Mouse (Mus musculus): ENCODE results near the gene Eef1akmt3.
A peak's percentile ranks its signal among the peaks of the same experiment; 100 is the strongest.
"Not testable (repeated sequence)": the region's sequence is repeated elsewhere in the genome, so short reads cannot be mapped to it uniquely, and the experiment has no call there.

The Eef1akmt3 gene

DNA sequence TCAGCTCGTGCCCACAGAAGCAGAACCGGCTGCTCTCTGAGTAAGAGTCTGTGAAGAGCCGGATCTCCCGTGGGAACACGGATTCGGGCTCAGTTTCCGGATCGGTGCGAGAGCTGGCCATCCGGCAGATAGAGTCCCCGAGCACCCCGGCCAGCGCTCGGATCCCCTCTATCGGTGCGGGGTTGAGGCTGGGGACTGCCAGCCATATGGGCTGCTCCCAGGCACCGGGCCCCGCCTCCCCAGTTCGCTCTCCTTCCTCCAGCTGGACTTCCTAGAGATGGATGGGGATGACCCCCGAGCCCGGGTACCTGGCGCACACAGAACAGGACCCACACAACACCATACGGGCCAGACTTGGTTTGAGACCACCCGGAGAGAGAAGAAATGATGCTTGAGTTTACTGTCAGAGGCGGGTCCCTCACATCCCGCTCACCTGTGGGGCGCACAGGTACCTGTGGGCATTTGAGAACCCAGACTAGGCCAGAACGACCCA lies at the start of gene Eef1akmt3, which contains the start of gene Mettl1:
TSS of gene Eef1akmt3 (minus strand) at position 240 of the 493 bp plus-strand sequence.
TSS of gene Mettl1 (plus strand) at position 141 of the 493 bp plus-strand sequence.
- peak in 1 of 2 experiments; percentile 32 for DNase-seq (ENCODE audit: low spot score in 2 of 2)

DNA sequence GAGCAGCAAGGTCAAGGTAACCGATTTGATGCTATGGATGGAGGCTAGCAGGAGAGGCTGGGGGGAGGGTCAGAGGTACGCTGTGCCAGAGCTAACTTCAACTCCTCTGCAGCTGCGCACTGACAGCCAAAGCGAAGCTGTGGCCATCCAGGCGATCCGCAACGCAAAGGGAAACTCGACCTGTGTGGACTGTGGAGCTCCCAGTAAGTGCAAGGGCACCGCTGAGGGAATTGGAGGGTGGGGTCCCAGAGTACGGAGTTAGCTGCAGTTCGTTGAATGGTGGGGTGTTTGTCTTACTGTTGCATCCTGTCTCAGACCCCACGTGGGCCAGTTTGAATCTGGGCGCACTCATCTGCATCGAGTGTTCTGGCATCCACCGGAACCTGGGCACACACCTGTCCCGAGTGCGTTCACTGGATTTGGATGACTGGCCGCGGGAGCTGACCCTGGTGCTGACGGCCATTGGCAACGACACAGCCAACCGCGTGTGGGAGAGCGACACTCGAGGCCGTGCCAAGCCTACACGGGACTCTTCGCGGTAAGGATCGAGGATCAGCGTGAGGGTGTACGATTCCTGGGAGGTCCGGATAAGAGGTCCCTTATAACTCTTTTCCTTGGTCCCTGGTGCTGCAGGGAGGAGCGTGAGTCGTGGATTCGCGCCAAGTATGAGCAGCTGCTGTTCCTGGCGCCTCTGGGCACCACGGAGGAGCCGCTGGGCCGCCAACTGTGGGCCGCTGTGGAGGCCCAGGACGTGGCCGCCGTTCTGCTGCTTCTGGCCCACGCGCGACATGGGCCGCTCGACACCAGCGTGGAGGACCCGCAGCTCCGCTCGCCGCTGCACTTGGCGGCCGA lies 49.5 kb upstream of the Eef1akmt3 start:
- no peak for DNase-seq (ENCODE audit: low spot score in 2 of 2)

DNA sequence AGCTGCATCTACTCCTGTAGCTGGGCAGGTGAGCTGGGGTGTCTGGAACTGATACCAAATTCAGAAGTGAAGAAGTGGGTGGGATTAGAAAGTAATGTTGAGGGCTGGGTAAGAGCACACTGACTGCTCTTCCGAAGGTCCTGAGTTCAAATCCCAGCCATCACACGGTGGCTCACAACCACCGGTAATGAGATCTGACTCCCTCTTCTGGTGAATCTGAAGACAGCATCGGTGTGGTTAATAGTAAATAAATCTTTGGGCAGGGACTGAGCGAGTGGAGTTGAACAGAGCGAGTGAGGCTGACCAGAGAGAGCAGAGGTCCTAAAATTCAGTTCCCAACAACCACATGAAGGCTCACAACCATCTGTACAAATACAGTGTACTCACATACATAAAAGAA lies 44.3 kb upstream of the Eef1akmt3 start:
- no peak for DNase-seq (ENCODE audit: low spot score in 2 of 2)

DNA sequence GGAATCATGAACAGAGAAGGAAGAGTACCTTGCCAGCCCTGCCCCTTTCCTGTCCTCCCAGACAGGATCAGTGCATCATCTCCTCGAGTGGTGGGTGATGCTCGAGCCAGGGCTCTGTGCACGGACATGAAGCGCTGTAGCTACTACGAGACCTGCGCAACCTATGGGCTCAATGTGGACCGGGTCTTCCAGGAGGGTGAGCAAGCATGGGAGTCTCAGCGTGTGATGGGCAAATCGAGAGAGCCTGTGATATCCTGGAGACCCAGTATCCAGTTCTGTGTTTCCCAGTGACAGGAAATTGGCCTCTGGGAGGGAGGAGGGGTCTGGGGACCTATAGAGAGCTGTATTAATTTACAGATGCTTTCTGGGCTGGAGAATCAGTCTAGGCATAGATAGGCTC lies 43.7 kb upstream of the Eef1akmt3 start:
- no peak for DNase-seq (ENCODE audit: low spot score in 2 of 2)

DNA sequence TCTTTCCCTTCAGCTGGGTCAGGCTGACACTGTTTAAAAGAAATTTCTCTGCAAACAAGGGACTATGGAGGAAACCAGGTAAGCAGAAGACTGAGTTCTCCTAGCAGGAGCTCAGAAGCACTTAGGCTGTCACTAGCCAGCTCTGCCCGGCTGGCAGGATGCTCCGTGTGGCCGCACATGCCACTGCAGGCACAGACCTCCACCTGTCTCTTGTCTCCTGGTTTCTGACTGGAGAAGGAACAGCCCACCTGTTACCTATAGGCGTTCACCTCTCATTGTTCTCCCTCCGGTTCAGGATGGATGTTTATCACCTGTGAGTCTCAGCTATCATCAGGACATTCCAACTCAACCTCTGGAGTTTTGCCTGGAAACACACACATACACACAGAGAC lies 42.6 kb upstream of the Eef1akmt3 start:
- DNase-seq (ENCODE audit: low spot score in 2 of 2): no peak

DNA sequence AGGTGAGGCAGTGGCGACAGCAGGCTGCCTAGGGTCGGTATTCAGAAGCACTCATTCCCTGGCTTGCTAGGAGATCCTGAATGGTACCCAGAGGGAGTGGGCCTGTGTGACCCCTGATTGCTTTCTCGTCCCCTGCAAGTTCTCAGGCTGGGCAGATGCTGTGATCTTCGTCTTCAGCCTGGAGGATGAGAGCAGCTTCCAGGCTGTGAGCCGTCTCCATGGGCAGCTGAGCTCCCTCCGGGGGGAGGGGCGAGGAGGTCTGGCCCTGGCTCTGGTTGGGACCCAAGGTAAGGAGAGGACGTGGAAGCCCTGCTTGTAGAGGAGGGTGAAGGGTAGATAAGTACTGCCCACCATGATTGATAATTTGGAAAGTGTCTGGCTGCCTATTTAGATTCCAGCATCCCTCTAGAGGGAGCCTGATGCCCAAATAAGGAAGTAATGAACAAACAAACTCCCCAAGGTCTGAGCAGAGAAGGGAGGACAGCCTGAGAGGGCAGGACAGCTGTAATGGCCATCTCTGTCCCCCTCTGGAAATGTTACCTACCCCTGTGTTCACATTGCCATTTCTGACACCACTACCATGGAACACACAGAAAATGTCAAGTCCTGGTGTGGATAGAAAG lies 42.1 kb upstream of the Eef1akmt3 start:
- no peak for DNase-seq (ENCODE audit: low spot score in 2 of 2)

DNA sequence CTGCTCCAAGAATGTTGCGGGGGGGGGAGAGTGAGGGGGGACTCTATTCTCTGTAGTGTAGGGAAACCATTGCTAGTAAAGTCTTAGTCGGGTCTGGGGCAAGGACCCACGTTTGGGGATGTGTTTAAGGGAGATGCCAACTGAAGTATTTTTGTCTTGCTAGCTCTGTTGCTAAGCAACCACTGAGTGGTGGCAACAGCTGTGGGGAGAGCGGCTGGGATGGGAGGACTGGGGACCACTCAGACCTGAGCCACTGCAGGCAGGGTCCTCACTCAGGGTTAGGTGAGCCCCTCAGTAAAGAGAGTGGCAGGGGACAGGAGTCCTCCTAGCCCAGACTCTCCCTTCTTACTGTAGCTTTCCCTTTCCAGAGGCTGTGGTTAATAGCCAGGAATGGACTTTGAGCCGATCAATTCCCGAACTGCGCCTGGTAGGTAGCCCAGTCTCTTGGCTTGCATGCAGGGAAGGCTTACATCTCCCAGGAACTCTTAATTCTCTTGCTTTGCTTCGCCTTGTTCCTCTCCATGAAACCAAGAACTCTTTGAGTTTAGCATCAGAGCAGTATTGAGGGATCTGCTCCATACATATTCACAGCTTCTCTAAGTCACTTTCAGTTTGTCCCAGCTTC lies 40.8 kb upstream of the Eef1akmt3 start:
- no peak for DNase-seq (ENCODE audit: low spot score in 2 of 2)

DNA sequence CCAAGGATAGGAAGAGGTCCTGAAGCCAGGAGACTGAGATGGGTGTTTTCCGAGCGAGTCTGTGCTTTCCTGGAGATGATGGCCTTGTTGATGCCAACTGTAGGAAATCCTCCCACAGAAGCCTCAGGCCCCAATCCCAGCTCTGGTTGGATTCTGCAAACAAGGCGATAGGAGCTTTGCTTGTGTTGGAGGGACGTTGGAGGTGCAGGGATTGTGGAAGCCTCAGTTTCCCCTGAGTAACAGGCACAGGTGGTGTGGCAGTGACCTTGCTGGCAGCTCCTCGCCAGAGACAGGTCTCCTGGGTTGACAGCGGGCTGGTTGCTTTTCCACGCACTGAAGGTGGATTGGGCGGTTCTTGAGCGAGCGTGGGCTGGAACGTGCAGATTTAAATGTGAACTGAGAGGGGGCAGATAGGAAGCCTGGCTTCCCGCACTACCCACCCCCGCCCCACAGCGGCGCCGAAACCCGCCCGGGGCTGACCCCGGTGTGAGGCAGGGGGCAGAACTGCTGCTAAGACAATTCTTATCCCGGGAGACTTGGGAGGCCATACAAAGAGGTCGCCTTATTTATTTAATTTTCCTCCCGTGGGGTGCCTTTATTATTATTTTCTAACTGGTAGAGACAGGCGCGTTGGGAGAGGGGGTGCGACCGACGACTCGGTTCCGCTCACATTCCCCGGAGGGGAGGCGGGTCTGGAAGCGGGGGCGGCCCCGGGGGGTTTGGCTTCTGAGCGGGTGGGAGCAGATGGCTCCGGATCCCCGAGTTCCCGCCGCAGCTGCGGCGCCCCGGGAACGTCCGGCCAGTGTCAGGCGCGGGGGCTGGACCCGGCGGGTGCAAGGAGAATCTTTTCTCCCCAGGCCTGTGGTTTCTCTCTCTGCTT lies 39.8 kb upstream of the Eef1akmt3 start:
- DNase-seq (ENCODE audit: low spot score in 2 of 2): no peak

DNA sequence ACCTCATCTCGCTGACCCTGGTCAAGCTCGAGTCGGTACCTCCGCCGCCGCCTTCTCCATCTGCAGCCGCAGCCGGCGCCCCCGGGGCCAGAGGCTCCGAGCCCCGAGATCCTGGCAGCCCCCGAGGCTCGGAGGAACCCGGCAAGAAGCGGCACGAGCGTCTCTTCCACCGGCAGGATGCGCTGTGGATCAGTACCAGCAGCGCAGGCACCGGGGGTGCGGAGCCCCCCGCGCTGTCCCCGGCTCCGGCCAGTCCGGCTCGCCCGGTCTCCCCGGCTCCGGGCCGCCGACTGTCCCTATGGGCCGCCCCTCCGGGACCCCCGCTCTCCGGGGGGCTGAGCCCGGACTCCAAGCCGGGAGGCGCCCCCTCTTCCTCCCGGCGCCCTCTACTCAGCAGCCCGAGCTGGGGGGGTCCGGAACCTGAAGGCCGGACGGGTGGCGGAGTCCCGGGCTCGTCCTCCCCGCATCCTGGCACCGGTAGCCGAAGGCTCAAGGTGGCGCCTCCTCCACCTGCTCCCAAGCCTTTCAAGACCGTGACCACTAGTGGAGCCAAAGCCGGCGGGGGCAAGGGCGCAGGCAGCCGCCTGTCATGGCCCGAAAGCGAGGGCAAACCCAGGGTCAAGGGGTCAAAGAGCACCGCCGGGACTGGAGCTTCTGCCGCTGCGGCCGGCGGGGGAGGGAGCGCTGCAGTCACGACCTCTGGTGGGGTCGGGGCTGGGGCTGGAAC lies 38.5 kb upstream of the Eef1akmt3 start:
- DNase-seq (ENCODE audit: low spot score in 2 of 2): no peak

DNA sequence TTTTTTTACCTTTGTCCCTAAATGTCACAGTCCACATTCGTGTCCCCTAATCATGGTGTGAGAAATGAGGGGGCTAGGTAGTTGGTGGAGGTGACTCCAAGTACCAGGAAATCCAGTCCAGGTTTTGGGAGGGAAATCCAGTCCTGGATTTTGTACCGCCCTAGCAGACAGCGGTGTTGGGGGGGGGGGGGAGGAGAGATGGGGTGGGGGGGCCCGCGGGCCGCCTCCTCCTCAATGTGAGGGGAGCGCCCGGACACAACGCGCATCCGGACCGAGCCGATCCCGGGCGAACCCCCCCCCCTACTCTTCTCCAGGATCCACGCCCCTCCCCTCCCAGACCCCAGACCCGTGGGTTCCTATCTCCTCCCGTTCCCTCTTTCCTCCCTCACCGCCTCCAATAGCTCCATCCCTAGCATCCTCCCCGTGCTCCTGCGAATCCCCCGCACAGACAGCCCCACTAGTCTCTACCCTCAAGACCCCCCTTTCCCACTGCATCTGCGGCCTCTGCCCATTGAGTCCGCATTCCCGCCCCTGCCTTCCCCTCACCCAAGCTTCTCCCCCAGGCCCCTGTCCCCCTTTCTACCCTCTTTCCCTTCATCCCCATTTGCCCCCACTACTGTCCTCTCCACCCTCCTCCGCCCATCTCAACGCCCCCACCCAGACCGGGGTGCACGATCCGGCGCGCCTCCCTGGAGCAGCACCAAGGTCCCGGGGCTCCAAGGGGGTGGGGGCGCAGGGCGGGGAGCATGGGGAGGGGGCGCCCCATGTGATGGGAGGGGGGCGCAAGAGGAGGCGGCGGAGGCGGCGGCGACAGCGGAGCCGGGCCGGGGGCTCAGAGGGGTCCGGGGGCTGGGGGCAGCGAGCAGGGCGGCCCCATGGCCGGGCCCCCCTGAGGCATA lies 37.6 kb upstream of the Eef1akmt3 start:
- no peak for DNase-seq (ENCODE audit: low spot score in 2 of 2)

DNA sequence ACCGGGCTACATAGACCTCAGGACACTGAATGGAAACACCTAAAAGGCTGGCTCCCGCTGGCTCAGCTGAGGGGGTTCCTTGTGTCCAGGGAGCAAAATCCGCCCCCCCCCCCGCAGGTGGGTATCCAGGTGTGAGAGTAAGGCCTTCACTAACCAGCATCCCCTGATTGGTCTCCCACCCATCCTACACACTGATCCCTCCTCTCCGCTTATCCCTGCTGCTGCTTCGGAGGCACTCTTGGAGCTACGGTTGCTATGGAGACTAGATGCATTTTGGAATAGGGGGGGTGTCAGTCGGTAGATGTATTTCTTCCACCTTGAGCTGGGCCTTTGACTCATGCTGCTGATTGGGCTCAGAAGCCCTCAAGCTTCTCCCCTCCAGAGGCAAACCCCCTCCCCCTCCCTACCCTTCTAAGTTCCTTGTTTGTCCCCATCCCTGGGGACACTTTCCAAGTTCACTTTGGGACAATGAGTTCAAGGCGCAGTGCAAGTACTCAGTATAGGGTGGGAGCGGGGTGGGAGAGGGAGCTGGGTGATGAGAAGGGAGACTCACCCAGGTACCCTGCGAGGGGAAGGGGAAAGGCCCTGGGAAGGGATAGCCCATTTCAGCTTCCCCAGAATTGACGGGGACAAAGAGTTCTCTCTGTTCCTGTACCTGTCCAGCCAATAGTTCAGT lies 36.8 kb upstream of the Eef1akmt3 start:
- DNase-seq (ENCODE audit: low spot score in 2 of 2): no peak

DNA sequence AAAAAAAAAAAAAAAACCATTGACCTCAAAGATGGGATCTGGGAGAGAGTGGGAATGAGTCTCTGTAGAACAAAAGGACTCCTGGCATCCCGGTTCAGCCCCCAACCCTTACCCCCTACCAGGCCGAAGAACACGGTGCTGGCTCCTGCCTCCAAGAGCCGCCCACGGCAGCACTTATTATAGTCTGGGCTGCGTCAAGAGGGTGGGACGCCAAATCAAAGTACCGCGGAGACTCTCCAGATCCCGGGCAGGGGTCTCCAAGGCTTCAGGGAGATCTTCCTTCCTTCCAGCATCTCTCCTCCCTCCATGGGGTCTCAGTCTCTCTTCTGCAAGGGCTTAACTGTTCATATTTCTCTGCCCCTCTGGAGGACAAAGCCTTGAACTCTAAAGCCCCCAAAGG lies 36.2 kb upstream of the Eef1akmt3 start:
- DNase-seq (ENCODE audit: low spot score in 2 of 2): no peak

DNA sequence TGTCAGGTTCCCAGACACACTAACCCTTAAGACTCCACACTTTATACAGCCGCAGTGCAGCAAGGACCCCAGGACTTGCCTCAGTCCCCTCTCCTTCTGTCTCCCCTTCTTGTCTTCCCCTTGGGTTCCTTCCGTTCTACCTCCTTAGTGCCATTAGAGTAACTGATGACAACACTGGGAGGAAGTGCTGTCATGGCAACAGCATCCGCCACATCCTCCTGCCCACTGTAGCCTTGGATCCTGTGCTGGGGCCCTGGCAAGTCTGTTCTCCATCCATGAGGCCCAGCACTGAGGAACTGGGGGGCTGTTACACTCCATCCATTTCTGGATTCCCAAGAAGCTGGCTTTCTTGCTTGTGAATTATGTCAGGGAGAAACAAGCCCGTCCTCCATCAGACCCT lies 34.8 kb upstream of the Eef1akmt3 start:
- peak in 1 of 2 experiments; percentile 64 for DNase-seq (ENCODE audit: low spot score in 2 of 2)

DNA sequence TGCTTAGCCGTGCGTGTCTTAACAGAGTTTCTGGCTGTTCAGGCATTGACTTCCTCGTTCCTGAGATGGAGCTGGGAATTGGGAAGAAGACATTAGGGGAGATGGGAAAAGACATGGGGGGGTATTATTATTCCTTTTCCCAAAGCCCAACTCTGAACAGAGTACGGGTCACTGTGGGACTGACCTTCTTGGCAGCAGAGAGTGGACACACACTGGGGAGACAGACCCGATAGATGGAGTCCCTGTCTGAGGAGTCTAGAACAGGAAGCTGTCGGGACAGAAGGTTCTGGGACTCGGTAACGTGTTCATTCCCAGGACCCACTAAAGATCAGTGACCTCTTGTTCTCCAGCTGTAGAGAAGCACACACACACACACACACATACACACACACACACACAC lies 34.3 kb upstream of the Eef1akmt3 start:
- DNase-seq (ENCODE audit: low spot score in 2 of 2): no peak

DNA sequence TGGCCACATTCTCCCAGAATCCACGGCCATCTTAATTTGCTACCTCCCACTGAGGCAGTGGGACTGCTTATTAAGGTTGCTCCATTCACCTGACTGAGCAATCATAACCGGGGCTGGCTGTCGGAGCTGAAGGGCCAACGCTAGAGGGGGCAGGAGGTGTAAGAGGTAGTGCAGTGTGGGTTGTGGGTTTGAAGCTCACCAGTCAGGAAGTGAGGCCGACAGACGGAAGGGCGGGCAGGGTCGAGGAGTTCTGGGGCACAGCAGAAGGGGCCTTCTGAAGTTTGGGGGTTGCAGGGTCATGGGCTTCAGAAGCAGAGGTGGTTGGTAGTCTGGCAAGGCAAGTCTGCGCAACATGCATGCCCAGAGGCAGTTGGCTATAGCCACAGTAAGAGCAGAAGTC lies 33.8 kb upstream of the Eef1akmt3 start, which contains the start of gene Agap2:
TSS of gene Agap2 (plus strand) at position 205 of the 400 bp plus-strand sequence.
- DNase-seq (ENCODE audit: low spot score in 2 of 2): peak; percentile 56 to 79

DNA sequence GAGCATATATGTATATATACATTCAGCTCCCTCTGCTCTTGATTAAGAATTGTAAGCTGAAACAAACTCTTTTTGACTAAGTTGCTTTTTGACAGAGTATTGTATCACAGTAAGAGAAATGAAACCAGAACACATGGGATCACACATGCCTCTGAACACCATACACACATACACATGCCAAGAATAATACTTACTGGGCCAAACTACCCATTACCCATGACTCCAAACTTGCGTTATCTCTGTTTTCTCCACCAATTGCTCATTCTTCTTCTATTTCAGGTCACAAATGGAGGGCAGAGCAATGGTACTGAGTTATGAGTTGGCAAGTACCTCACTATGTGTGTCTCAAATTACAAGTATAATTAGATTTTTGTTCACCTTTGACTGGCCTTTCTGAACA lies 32.7 kb upstream of the Eef1akmt3 start:
- no peak for DNase-seq (ENCODE audit: low spot score in 2 of 2)

DNA sequence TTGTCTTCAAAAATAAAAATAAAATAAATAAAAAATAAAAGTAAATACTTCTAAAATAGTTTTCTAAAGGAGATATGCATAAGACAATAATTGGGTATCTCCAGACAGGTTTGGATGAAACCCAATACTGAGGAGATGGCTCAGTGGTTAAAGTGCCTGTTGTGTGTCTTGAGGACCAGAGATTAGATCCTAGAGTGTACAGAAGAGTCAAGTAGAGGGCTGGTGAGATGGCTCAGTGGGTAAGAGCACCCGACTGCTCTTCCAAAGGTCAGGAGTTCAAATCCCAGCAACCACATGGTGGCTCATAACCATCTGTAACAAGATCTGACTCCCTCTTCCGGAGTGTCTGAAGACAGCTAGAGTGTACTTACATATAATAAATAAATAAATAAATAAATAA lies 31.7 kb upstream of the Eef1akmt3 start:
- DNase-seq (ENCODE audit: low spot score in 2 of 2): not testable (repeated sequence)

DNA sequence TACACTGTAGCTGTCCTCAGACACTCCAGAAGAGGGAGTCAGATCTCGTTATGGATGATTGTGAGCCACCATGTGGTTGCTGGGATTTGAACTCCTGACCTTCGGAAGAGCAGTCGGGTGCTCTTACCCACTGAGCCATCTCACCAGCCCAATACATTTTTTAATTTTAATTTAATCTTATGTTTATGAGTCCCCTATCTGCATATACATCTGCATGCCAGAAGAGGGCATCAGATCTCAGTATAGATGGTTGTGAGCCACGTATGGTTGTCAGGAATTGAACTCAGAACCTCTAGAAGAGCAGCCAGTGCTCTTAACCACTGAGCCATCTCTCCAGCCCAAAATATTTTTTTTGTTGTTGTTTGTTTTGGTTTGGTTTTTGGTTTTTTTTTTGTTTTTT lies 31.0 kb upstream of the Eef1akmt3 start:
- not testable (repeated sequence) for DNase-seq (ENCODE audit: low spot score in 2 of 2)

DNA sequence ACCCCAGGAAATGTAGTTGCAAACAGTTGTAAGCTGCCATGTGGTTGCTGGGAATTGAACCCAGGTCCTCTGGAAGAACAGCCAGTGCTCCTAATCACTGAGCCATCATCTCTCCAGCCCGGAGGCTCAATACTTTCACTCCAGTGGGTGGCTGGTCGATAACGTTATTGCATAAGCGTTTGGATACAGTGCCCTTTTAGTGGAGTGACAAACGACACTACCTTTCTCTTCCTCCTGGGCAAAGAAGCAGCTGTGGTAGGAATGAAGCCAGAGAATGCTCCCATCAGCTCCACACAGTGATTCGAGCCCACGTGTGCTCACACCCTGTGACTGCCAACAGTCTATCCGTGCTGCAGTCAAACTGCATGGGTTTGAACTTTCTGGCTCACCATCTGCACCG lies 29.9 kb upstream of the Eef1akmt3 start:
- no peak for DNase-seq (ENCODE audit: low spot score in 2 of 2)

All from spleen, postnatal 10 days (tissue).